Mouse (Mus musculus): ENCODE results near the gene Cblb.
A peak's percentile ranks its signal among the peaks of the same experiment; 100 is the strongest.

Cblb gene

GRCm38 (mm10) chr16:52038821-52039220, 7.8 kb downstream of the Cblb start:
- DNase-seq (ENCODE audit: low spot score in 2 of 2) = no peak

- DNase-seq (ENCODE audit: low spot score in 2 of 2) = no peak
Measured at GRCm38 (mm10) chr16:52040937-52041336, 9.9 kb downstream of the Cblb start.

GRCm38 (mm10) chr16:52042667-52043379, 11.8 kb downstream of the Cblb start:
- DNase-seq (ENCODE audit: low spot score in 2 of 2) = no peak

GRCm38 (mm10) chr16:52043380-52044117, 12.5 kb downstream of the Cblb start:
- no peak for DNase-seq (ENCODE audit: low spot score in 2 of 2)

GRCm38 (mm10) chr16:52044518-52044917, 13.5 kb downstream of the Cblb start:
- no peak for DNase-seq (ENCODE audit: low spot score in 2 of 2)

GRCm38 (mm10) chr16:52044985-52045384, 14.0 kb downstream of the Cblb start:
- DNase-seq (ENCODE audit: low spot score in 2 of 2) = no peak

GRCm38 (mm10) chr16:52046464-52046863, 15.4 kb downstream of the Cblb start:
- DNase-seq (ENCODE audit: low spot score in 2 of 2) = no peak

- no peak for DNase-seq (ENCODE audit: low spot score in 2 of 2)
Measured at GRCm38 (mm10) chr16:52051106-52051505, 20.1 kb downstream of the Cblb start.

GRCm38 (mm10) chr16:52052734-52053133, 21.7 kb downstream of the Cblb start:
- DNase-seq (ENCODE audit: low spot score in 2 of 2) = no peak

- no peak for DNase-seq (ENCODE audit: low spot score in 2 of 2)
Measured at GRCm38 (mm10) chr16:52055236-52055635, 24.2 kb downstream of the Cblb start.

- peak in 1 of 2 experiments; percentile 28 for DNase-seq (ENCODE audit: low spot score in 2 of 2)
Measured at GRCm38 (mm10) chr16:52056164-52056563, 25.1 kb downstream of the Cblb start.

GRCm38 (mm10) chr16:52057335-52057734, 26.3 kb downstream of the Cblb start:
- no peak for DNase-seq (ENCODE audit: low spot score in 2 of 2)

GRCm38 (mm10) chr16:52059535-52059934, 28.5 kb downstream of the Cblb start:
- no peak for DNase-seq (ENCODE audit: low spot score in 2 of 2)

- DNase-seq (ENCODE audit: low spot score in 2 of 2) = peak; percentile 94 to 95
Measured at GRCm38 (mm10) chr16:52060100-52060719, 29.2 kb downstream of the Cblb start.

GRCm38 (mm10) chr16:52061015-52061481, 30.0 kb downstream of the Cblb start:
- peak; percentile 68 to 75 for DNase-seq (ENCODE audit: low spot score in 2 of 2)

GRCm38 (mm10) chr16:52064309-52065105, 33.5 kb downstream of the Cblb start:
- no peak for DNase-seq (ENCODE audit: low spot score in 2 of 2)

GRCm38 (mm10) chr16:52067632-52068516, 36.8 kb downstream of the Cblb start:
- DNase-seq (ENCODE audit: low spot score in 2 of 2) = no peak

GRCm38 (mm10) chr16:52068517-52068874, 37.5 kb downstream of the Cblb start:
- no peak for DNase-seq (ENCODE audit: low spot score in 2 of 2)

- no peak for DNase-seq (ENCODE audit: low spot score in 2 of 2)
Measured at GRCm38 (mm10) chr16:52069648-52070047, 38.6 kb downstream of the Cblb start.

GRCm38 (mm10) chr16:52070128-52070527, 39.1 kb downstream of the Cblb start:
- DNase-seq (ENCODE audit: low spot score in 2 of 2) = no peak

GRCm38 (mm10) chr16:52071290-52071689, 40.3 kb downstream of the Cblb start:
- no peak for DNase-seq (ENCODE audit: low spot score in 2 of 2)
